Mouse (Mus musculus) MEL (cell line): ENCODE measurements around the gene Fen1. TPM values are rescaled to one million over a fixed set of nuclear protein-coding genes. Genes with fewer than 3 reads are reported as not detected.

Experiments used
- DNase-seq: peaks from one replicate; pipeline ENCODE4 v3.0.0; 2011; ENCODE audit warnings: low read depth, low spot score
- H3K27ac ChIP-seq: 2 replicates; pipeline ENCODE4 v1.5.1; 2012; ENCODE audit warnings: low read depth, mild to moderate bottlenecking, control low read depth, low read length, moderate library complexity; ENCODE audit not compliant: control insufficient read depth
- H3K27me3 ChIP-seq, 2 experiments: fragments of 150-350 bp in 1 of 2; sonication (generic) in 1 of 2; 2 replicates each; pipeline ENCODE4 v1.6.1; 2012; ENCODE audit warnings: low read length in 2 of 2, mild to moderate bottlenecking in 2 of 2, improper control_type of control experiment in 1 of 2, moderate library complexity in 1 of 2; ENCODE audit not compliant: insufficient read depth in 2 of 2, control insufficient read depth in 1 of 2
- H3K36me3 ChIP-seq, 2 experiments: 2 replicates each; pipeline ENCODE4 v1.6.1; 2012 to 2014; ENCODE audit warnings: low read length in 2 of 2, improper control_type of control experiment in 1 of 2, inconsistent platforms in 1 of 2, mild to moderate bottlenecking in 1 of 2; ENCODE audit not compliant: insufficient read depth in 2 of 2, control insufficient read depth in 1 of 2
- H3K4me1 ChIP-seq, 2 experiments: fragments of 150-350 bp in 1 of 2; sonication (generic) in 1 of 2; 2 replicates each; pipeline ENCODE4 v1.6.1; 2012; ENCODE audit warnings: low read length in 2 of 2, improper control_type of control experiment in 1 of 2, mild to moderate bottlenecking in 1 of 2; ENCODE audit not compliant: insufficient read depth in 2 of 2, control insufficient read depth in 1 of 2
- H3K4me3 ChIP-seq, 2 experiments: fragments of 150-350 bp in 1 of 2; sonication (generic) in 1 of 2; 2 replicates each; pipeline ENCODE4 v1.5.1; 2012; ENCODE audit warnings: low read depth in 2 of 2, low read length in 2 of 2, mild to moderate bottlenecking in 2 of 2, moderate library complexity in 2 of 2, control low read depth in 1 of 2, improper control_type of control experiment in 1 of 2; ENCODE audit not compliant: control insufficient read depth in 1 of 2, insufficient read depth in 1 of 2
- H3K79me2 ChIP-seq: 2 replicates; pipeline ENCODE4 v1.6.1; 2012; ENCODE audit warnings: mild to moderate bottlenecking, low read length, moderate library complexity; ENCODE audit not compliant: control insufficient read depth, poor library complexity, insufficient read depth
- H3K9ac ChIP-seq: 2 replicates; pipeline ENCODE4 v1.6.1; 2012; ENCODE audit warnings: low read depth, mild to moderate bottlenecking, control low read depth, low read length, moderate library complexity; ENCODE audit not compliant: control insufficient read depth, poor library complexity, severe bottlenecking
- H3K9me3 ChIP-seq: fragments of 150-350 bp; sonication (generic); replicated peaks from 2 replicates; pipeline ENCODE4 v1.6.1; 2012; ENCODE audit warnings: mild to moderate bottlenecking, low read length, improper control_type of control experiment, moderate library complexity; ENCODE audit not compliant: insufficient read depth
- BHLHE40 ChIP-seq: IDR thresholded peaks from 2 replicates; pipeline ENCODE4 v1.6.1; 2012; ENCODE audit warnings: low read depth, mild to moderate bottlenecking, inconsistent platforms, low read length, improper control_type of control experiment, borderline replicate concordance
- CHD1 ChIP-seq: IDR thresholded peaks from 2 replicates; pipeline ENCODE4 v1.6.1; 2012; ENCODE audit warnings: low read depth, mild to moderate bottlenecking, inconsistent platforms, low read length, improper control_type of control experiment
- E2F4 ChIP-seq: IDR thresholded peaks from 2 replicates; pipeline ENCODE4 v1.6.1; 2011; ENCODE audit warnings: low read depth, low read length, improper control_type of control experiment, borderline replicate concordance
- ELF1 ChIP-seq: IDR thresholded peaks from 2 replicates; pipeline ENCODE4 v1.6.1; 2014; ENCODE audit warnings: low read depth, mild to moderate bottlenecking, inconsistent platforms, low read length, improper control_type of control experiment, moderate library complexity
- EP300 ChIP-seq, 2 experiments: IDR thresholded peaks; 2 replicates each; pipeline ENCODE4 v1.6.1; 2011; ENCODE audit warnings: improper control_type of control experiment in 2 of 2, low read length in 2 of 2, low read depth in 1 of 2, mild to moderate bottlenecking in 1 of 2
- ETS1 ChIP-seq: IDR thresholded peaks from 2 replicates; pipeline ENCODE4 v1.6.1; 2012; ENCODE audit warnings: low read depth, mild to moderate bottlenecking, inconsistent platforms, low read length, improper control_type of control experiment, moderate library complexity
- HCFC1 ChIP-seq: IDR thresholded peaks from 2 replicates; pipeline ENCODE4 v1.6.1; 2012; ENCODE audit warnings: low read depth, mild to moderate bottlenecking, inconsistent platforms, low read length, improper control_type of control experiment, moderate library complexity
- JUND ChIP-seq: IDR thresholded peaks from 2 replicates; pipeline ENCODE4 v1.6.1; 2011; ENCODE audit warnings: low read depth, mild to moderate bottlenecking, improper control_type of control experiment, low read length
- MAFK ChIP-seq: IDR thresholded peaks from 2 replicates; pipeline ENCODE4 v1.6.1; 2011; ENCODE audit warnings: low read depth, mild to moderate bottlenecking, low read length, improper control_type of control experiment, borderline replicate concordance
- MEF2A ChIP-seq: IDR thresholded peaks from 2 replicates; pipeline ENCODE4 v1.6.1; 2014; ENCODE audit warnings: low read depth, mild to moderate bottlenecking, inconsistent platforms, low read length, improper control_type of control experiment; ENCODE audit not compliant: poor library complexity, insufficient replicate concordance, severe bottlenecking; ENCODE audit errors: extremely low read depth
- MXI1 ChIP-seq: IDR thresholded peaks from 2 replicates; pipeline ENCODE4 v1.6.1; 2011; ENCODE audit warnings: mild to moderate bottlenecking, low read depth, low read length, improper control_type of control experiment
- MYB ChIP-seq: IDR thresholded peaks from 2 replicates; pipeline ENCODE4 v1.6.1; 2011; ENCODE audit warnings: mild to moderate bottlenecking, low read depth, low read length, improper control_type of control experiment
- MYC ChIP-seq: IDR thresholded peaks from 2 replicates; pipeline ENCODE4 v1.6.1; 2011; ENCODE audit warnings: low read depth, mild to moderate bottlenecking, low read length, improper control_type of control experiment, moderate library complexity
- NELFE ChIP-seq: IDR thresholded peaks from 2 replicates; pipeline ENCODE4 v1.6.1; 2011; ENCODE audit warnings: low read depth, low read length, improper control_type of control experiment
- POLR2AphosphoS5 ChIP-seq: IDR thresholded peaks from 2 replicates; pipeline ENCODE4 v1.6.1; 2012; ENCODE audit warnings: low read depth, borderline replicate concordance, mild to moderate bottlenecking, inconsistent platforms, low read length, moderate library complexity, mixed read lengths
- RAD21 ChIP-seq: IDR thresholded peaks from 2 replicates; pipeline ENCODE4 v1.6.1; 2011; ENCODE audit warnings: mild to moderate bottlenecking, low read depth, low read length, improper control_type of control experiment
- TAL1 ChIP-seq: IDR thresholded peaks from 2 replicates; pipeline ENCODE4 v1.6.1; 2012; ENCODE audit warnings: mild to moderate bottlenecking, inconsistent platforms, low read length, moderate library complexity, mixed read lengths
- TBP ChIP-seq: IDR thresholded peaks from 2 replicates; pipeline ENCODE4 v1.8.0; 2011; ENCODE audit warnings: low read depth, low read length, improper control_type of control experiment
- UBTF ChIP-seq: IDR thresholded peaks from 2 replicates; pipeline ENCODE4 v1.6.1; 2012; ENCODE audit warnings: low read depth, mild to moderate bottlenecking, inconsistent platforms, low read length, improper control_type of control experiment, moderate library complexity, borderline replicate concordance; ENCODE audit not compliant: insufficient read depth
- USF2 ChIP-seq, 2 experiments: IDR thresholded peaks; 2 replicates each; pipeline ENCODE4 v1.6.1; 2011 to 2012; ENCODE audit warnings: improper control_type of control experiment in 2 of 2, low read length in 2 of 2, borderline replicate concordance in 1 of 2, inconsistent platforms in 1 of 2, low read depth in 1 of 2, mild to moderate bottlenecking in 1 of 2; ENCODE audit not compliant: insufficient read depth in 1 of 2
- ZKSCAN1 ChIP-seq: IDR thresholded peaks from 2 replicates; pipeline ENCODE4 v1.6.1; 2012; ENCODE audit warnings: low read depth, mild to moderate bottlenecking, inconsistent platforms, low read length, improper control_type of control experiment, moderate library complexity
- ZNF384 ChIP-seq: IDR thresholded peaks from 2 replicates; pipeline ENCODE4 v1.6.1; 2012; ENCODE audit warnings: low read depth, mild to moderate bottlenecking, inconsistent platforms, low read length, improper control_type of control experiment
- polyA plus RNA-seq, 2 experiments: library from polyadenylated mRNA; stranded (reverse) in 1 of 2; unstranded in 1 of 2; fragments of >175 nt in 1 of 2; fragments of >200 nt in 1 of 2; gene quantifications; 2 replicates each; pipeline versions ENCODE4 v1.2.1 to v1.2.4; 2012; ENCODE audit warnings: low replicate concordance in 2 of 2, low read depth in 1 of 2; ENCODE audit not compliant: insufficient read length in 2 of 2, insufficient read depth in 1 of 2, missing spikeins in 1 of 2
- total RNA-seq: library from RNA; depleted of rRNA; stranded (reverse); fragments of 300-350 nt; gene quantifications from 2 replicates; pipeline ENCODE4 v1.2.3, GENCODE M21; 2012

Gene Fen1
- total and polyA plus RNA-seq, 3 experiments = 145 to 189 TPM; not detected in 1

DNA sequence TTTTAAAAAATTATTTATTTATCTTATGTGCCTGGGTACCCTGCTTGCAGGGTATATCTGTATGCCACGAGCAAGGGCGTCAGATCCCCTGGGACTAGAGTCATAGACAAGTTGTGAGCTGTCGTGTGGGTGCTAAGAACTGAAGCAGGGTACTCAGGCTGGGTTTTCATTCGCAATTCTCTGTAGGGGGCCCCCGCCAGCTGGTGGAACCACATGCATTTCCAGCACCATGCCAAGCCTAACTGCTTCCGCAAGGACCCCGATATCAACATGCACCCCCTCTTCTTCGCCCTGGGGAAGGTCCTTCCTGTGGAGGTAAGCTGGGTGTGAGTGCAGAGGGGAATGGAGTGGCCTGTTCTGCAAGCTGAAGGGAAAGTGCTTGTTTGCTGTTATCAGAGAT is 17.4 kb downstream of the Fen1 start:
- TF ChIP-seq E2F4 = no peak
- TF ChIP-seq JUND = no peak
- TF ChIP-seq BHLHE40 = no peak
- no peak for TF ChIP-seq TAL1
- no peak for TF ChIP-seq ELF1
- TF ChIP-seq ZKSCAN1 = no peak
- no peak for TF ChIP-seq EP300 (IDR thresholded peaks at IDR 0.05; ENCODE audit: low read depth in 1 of 2, low read length in 2 of 2)
- no peak for TF ChIP-seq POLR2AphosphoS5
- no peak for TF ChIP-seq MAFK
- no peak for TF ChIP-seq MYB
- no peak for TF ChIP-seq ZNF384
- no peak overlapping the region for H3K27ac ChIP-seq
- H3K4me1 ChIP-seq = peaks cover 0 to 18% of the 10 kb centered on the region in 2 experiments; a peak in 3 of 4 replicates
- no peak overlapping the region for H3K9ac ChIP-seq
- H3K9me3 ChIP-seq = no peaks in the 10 kb centered on the region
- peaks cover 0 to 11% of the 10 kb centered on the region in 2 experiments; a peak in 3 of 4 replicates for H3K36me3 ChIP-seq
- no peaks in the 10 kb centered on the region for H3K27me3 ChIP-seq
- H3K79me2 ChIP-seq = peaks cover 16% of the 10 kb centered on the region
- H3K4me3 ChIP-seq = no peak overlapping the region
- DNase-seq = no peak

DNA sequence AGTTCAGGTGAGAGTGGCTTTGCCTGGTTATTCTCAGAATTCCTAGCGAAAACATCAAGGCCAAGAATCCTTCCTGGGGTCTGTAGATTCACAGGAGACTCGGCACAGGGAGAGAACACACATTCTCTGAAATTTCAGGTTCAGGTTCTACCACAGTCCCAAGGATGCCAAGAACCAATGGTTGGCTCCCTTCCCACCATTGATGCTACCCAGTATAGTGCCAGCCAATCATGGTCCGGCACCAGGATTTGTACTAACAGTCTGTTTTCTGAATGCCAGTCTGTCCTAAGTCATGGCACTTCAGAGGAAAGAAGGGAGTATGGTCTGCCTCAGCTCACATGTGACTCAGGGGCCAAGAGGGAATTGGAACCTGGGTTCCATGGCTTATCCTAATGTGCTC is 18.1 kb downstream of the Fen1 start:
- no peak for TF ChIP-seq ETS1
- TF ChIP-seq CHD1 = no peak
- no peak for TF ChIP-seq TBP
- TF ChIP-seq ELF1 = no peak
- no peak for TF ChIP-seq HCFC1
- TF ChIP-seq MAFK = no peak
- TF ChIP-seq MYC = no peak
- TF ChIP-seq UBTF = no peak
- TF ChIP-seq USF2 (IDR thresholded peaks at IDR 0.05; ENCODE audit: borderline replicate concordance in 1 of 2, insufficient read depth in 1 of 2, low read depth in 1 of 2, low read length in 2 of 2) = no peak
- TF ChIP-seq JUND = no peak
- TF ChIP-seq RAD21 = no peak
- TF ChIP-seq MEF2A = no peak
- TF ChIP-seq MXI1 = no peak
- TF ChIP-seq ZNF384 = no peak
- TF ChIP-seq POLR2AphosphoS5 = no peak
- TF ChIP-seq E2F4 = no peak
- TF ChIP-seq NELFE = no peak
- peaks cover 0 to 11% of the 10 kb centered on the region in 2 experiments; a peak in 3 of 4 replicates for H3K4me1 ChIP-seq
- no peaks in the 10 kb centered on the region for H3K9me3 ChIP-seq

More for the DNA sequence above, 18.1 kb downstream of the Fen1 start:
- peaks cover 16% of the 10 kb centered on the region for H3K79me2 ChIP-seq
- no peak overlapping the region for H3K4me3 ChIP-seq
- no peak overlapping the region for H3K27ac ChIP-seq
- H3K36me3 ChIP-seq = peaks cover 0 to 8% of the 10 kb centered on the region in 2 experiments; a peak in 3 of 4 replicates
- no peak for DNase-seq
- no peak overlapping the region for H3K9ac ChIP-seq
- no peaks in the 10 kb centered on the region for H3K27me3 ChIP-seq
